Mouse (Mus musculus): ENCODE data around the gene Slc22a20. TPM values are rescaled to one million over a fixed set of nuclear protein-coding genes. Genes with fewer than 3 reads are reported as not detected.

Slc22a20 gene
- polyA plus RNA-seq, 1 experiment, result 0.80 TPM

DNA sequence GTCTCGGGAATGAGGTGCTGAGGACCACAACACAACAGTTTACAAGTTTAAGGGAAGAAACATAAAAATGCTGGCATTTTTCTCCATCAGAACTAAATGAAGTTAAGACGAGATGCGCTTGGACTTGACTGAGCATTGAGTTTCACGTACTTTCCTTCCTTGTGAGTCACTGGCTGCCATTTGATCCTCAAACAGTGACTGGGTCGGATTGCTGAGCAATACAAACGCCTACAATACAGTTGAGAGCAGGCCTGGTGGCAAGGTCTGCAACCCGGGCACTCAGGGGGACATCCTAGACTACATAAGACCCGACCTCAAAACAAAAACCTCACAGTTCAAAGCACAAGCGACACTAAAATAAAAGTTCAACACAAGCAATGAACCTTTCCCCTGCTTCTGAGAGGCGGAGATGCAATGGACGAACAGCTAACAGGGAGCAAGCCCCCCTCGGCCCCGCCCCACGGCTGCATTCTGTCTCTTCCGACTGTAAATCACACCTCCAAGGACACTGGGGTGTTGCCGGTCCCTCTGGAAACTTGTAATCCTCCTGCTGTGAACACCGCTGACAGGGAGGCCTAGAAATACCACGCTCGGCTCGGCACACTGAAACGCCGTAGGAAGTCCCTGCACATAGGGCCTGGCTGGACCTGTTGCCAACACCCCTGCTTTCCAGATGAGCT lies 31.8 kb downstream of the Slc22a20 start:
- WGBS, result 93% methylated on average over 22 of the region's 22 CpGs
- TF ChIP-seq POLR2A (IDR thresholded peaks at IDR 0.05; ENCODE audit: borderline replicate concordance, control insufficient read depth, low read depth, low read length) (no peak), CTCF (IDR thresholded peaks at IDR 0.05; ENCODE audit: control insufficient read depth, insufficient read depth, low read length) (no peak)
- Histone ChIP-seq H3K4me3 (replicated peaks; ENCODE audit: control insufficient read depth, low read depth, low read length) (no peak overlapping the region), H3K4me1 (ENCODE audit: control insufficient read depth, insufficient read depth, low read length) (no peaks in the 10 kb centered on the region), H3K27ac (ENCODE audit: control insufficient read depth, insufficient read depth, low read depth, low read length, poor library complexity) (no peak overlapping the region)

GRCm38 (mm10) chr19:5953201-5953770 lies 32.7 kb downstream of the Slc22a20 start:
- H3K4me1 ChIP-seq (ENCODE audit: control insufficient read depth, insufficient read depth, low read length), result no peaks in the 10 kb centered on the region
- H3K27ac ChIP-seq (ENCODE audit: control insufficient read depth, insufficient read depth, low read depth, low read length, poor library complexity), result no peak overlapping the region
- 94% methylated on average over 19 of the region's 19 CpGs for WGBS
- no peak overlapping the region for H3K4me3 ChIP-seq (replicated peaks; ENCODE audit: control insufficient read depth, low read depth, low read length)
- no peak for TF ChIP-seq CTCF (IDR thresholded peaks at IDR 0.05; ENCODE audit: control insufficient read depth, insufficient read depth, low read length)
- no peak for TF ChIP-seq POLR2A (IDR thresholded peaks at IDR 0.05; ENCODE audit: borderline replicate concordance, control insufficient read depth, low read depth, low read length)

DNA sequence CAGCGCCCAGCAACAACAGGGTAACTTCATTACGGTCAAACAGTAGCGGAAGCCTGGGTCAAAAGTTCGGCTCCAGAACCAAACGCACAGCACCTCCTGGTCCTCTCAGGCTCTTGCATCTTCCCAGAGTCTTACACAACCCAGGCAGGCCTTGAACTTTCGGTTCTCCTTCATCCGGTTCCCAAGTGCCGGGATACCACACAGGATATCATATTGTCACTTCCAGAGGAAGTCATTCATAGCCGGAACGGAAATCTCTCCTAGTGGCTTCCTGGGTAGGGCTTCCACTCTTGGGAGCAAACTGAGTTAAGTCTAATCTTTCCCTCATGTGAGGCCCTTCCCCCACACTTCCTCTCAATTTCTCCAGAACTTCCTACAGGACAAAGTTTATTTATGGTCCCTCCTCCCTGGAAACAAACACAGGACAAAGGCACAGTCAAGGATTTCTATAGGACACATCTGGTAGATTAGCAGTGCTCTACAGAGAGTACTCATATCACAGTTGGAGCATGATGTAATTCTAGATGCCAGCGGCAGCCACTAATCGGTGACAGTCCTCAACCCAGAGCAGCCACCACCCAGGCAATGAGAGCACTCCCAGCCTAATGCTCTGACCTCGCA lies 33.8 kb downstream of the Slc22a20 start:
- WGBS, result 75% methylated on average over 13 of the region's 13 CpGs
- no peaks in the 10 kb centered on the region for H3K4me1 ChIP-seq (ENCODE audit: control insufficient read depth, insufficient read depth, low read length)
- H3K27ac ChIP-seq (ENCODE audit: control insufficient read depth, insufficient read depth, low read depth, low read length, poor library complexity), result no peak overlapping the region
- TF ChIP-seq CTCF (IDR thresholded peaks at IDR 0.05; ENCODE audit: control insufficient read depth, insufficient read depth, low read length) (no peak), POLR2A (IDR thresholded peaks at IDR 0.05; ENCODE audit: borderline replicate concordance, control insufficient read depth, low read depth, low read length) (no peak)
- no peak overlapping the region for H3K4me3 ChIP-seq (replicated peaks; ENCODE audit: control insufficient read depth, low read depth, low read length)

GRCm38 (mm10) chr19:5951631-5952030 lies 34.3 kb downstream of the Slc22a20 start:
- 92% methylated on average over 16 of the region's 16 CpGs for WGBS
- Histone ChIP-seq H3K4me1 (ENCODE audit: control insufficient read depth, insufficient read depth, low read length) (no peaks in the 10 kb centered on the region; the same call in 1 of the 2 replicates), H3K4me3 (replicated peaks; ENCODE audit: control insufficient read depth, low read depth, low read length) (no peak overlapping the region), H3K27ac (ENCODE audit: control insufficient read depth, insufficient read depth, low read depth, low read length, poor library complexity) (no peak overlapping the region)
- TF ChIP-seq POLR2A (IDR thresholded peaks at IDR 0.05; ENCODE audit: borderline replicate concordance, control insufficient read depth, low read depth, low read length) (no peak), CTCF (IDR thresholded peaks at IDR 0.05; ENCODE audit: control insufficient read depth, insufficient read depth, low read length) (no peak)

GRCm38 (mm10) chr19:5950218-5950617 lies 35.7 kb downstream of the Slc22a20 start:
- 89% methylated on average over 11 of the region's 11 CpGs for WGBS

DNA sequence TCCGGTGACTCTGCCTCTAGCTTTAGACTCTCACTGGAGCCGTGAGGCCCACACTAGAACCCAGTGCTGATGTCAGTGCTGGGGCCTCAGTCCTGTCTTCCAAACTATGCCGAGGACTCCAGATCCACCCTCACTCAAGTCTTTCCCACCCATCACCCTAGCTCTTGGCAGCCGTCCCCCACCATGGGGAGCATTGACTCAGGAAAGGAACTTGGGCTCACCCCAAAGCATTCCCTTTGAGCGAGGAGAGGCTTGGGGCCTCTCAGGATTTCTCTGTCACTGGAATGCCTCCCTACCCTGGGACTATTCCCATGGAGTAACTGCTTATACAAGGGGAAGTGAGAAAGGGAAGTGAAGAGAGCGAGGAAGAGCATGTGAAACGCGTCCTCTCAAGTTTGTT lies 40.1 kb downstream of the Slc22a20 start:
- TF ChIP-seq POLR2A (IDR thresholded peaks at IDR 0.05; ENCODE audit: borderline replicate concordance, control insufficient read depth, low read depth, low read length) (no peak), CTCF (IDR thresholded peaks at IDR 0.05; ENCODE audit: control insufficient read depth, insufficient read depth, low read length) (no peak)
- Histone ChIP-seq H3K4me1 (ENCODE audit: control insufficient read depth, insufficient read depth, low read length) (no peaks in the 10 kb centered on the region; the same call in 1 of the 2 replicates), H3K4me3 (replicated peaks; ENCODE audit: control insufficient read depth, low read depth, low read length) (no peak overlapping the region), H3K27ac (ENCODE audit: control insufficient read depth, insufficient read depth, low read depth, low read length, poor library complexity) (peak overlapping the region; percentile 63)
- WGBS, result 72% methylated on average over 8 of the region's 8 CpGs

More at GRCm38 (mm10) chr19:5950218-5950617, 35.7 kb downstream of the Slc22a20 start:
- Histone ChIP-seq H3K4me1 (ENCODE audit: control insufficient read depth, insufficient read depth, low read length) (no peaks in the 10 kb centered on the region; the same call in 1 of the 2 replicates), H3K27ac (ENCODE audit: control insufficient read depth, insufficient read depth, low read depth, low read length, poor library complexity) (no peak overlapping the region), H3K4me3 (replicated peaks; ENCODE audit: control insufficient read depth, low read depth, low read length) (no peak overlapping the region)
- TF ChIP-seq POLR2A (IDR thresholded peaks at IDR 0.05; ENCODE audit: borderline replicate concordance, control insufficient read depth, low read depth, low read length) (no peak), CTCF (IDR thresholded peaks at IDR 0.05; ENCODE audit: control insufficient read depth, insufficient read depth, low read length) (no peak)

- no peaks in the 10 kb centered on the region; the same call in 1 of the 2 replicates for H3K4me1 ChIP-seq (ENCODE audit: control insufficient read depth, insufficient read depth, low read length)
- no peak for TF ChIP-seq POLR2A (IDR thresholded peaks at IDR 0.05; ENCODE audit: borderline replicate concordance, control insufficient read depth, low read depth, low read length)
- peak overlapping the region; percentile 3 for H3K4me3 ChIP-seq (replicated peaks; ENCODE audit: control insufficient read depth, low read depth, low read length)
- 41% methylated on average over 7 of the region's 7 CpGs for WGBS
- H3K27ac ChIP-seq (ENCODE audit: control insufficient read depth, insufficient read depth, low read depth, low read length, poor library complexity), result peak overlapping the region; percentile 63
Observed at GRCm38 (mm10) chr19:5945027-5945426, 40.9 kb downstream of the Slc22a20 start.

DNA sequence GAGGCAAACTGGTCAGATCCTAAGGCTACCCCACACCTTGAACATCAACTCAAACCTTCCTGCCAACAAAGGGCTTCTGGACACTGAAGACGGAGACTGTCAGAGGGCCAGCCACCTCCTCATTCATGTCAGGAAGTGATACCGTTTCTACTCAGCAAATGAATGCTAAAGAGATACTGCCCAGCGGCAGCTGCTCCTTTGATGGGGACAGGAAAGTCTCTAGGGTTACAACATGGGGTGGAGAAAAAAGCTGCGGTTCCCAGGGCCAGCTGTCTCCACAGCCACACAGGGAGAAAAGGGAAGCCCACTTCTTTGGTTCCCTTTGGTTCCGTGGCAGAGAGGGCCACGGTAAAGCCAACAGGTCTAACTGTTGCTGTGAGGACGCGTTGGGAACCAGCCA lies 41.8 kb downstream of the Slc22a20 start:
- Histone ChIP-seq H3K4me1 (ENCODE audit: control insufficient read depth, insufficient read depth, low read length) (no peaks in the 10 kb centered on the region; the same call in 1 of the 2 replicates), H3K4me3 (replicated peaks; ENCODE audit: control insufficient read depth, low read depth, low read length) (no peak overlapping the region), H3K27ac (ENCODE audit: control insufficient read depth, insufficient read depth, low read depth, low read length, poor library complexity) (peak overlapping the region; percentile 20)
- 49% methylated on average over 8 of the region's 8 CpGs for WGBS
- TF ChIP-seq POLR2A (IDR thresholded peaks at IDR 0.05; ENCODE audit: borderline replicate concordance, control insufficient read depth, low read depth, low read length) (no peak), CTCF (IDR thresholded peaks at IDR 0.05; ENCODE audit: control insufficient read depth, insufficient read depth, low read length) (no peak)
